In genomic region chr10:64075944-64076343, GRCm38 (mm10) we compare ENCODE assay signal across 10 mouse cellular contexts. TPM values are rescaled to one million over a fixed set of nuclear protein-coding genes. Genes with fewer than 3 reads are reported as not detected.
DNase-seq lines count a peak whose midpoint lies in the region; ATAC-seq and TF ChIP-seq lines count a peak whose summit lies in the region.
"Had no signal": no experiment of that assay in that cellular context is flagged by ENCODE, and none has a peak within 500 bp of the region (broad histone marks: within the 10 kb centered on the region; RNA-seq: fewer than 3 reads in every experiment).

No protein-coding gene starts in this region.

- 43% methylated on average over 5 of the region's 5 CpGs for WGBS in midbrain, embryonic 13.5 days
- WGBS in midbrain, embryonic 11.5 days = 37% methylated on average over 5 of the region's 5 CpGs
- WGBS in midbrain, postnatal 0 days = 34% methylated on average over 5 of the region's 5 CpGs

- no peaks in the 10 kb centered on the region for H3K27me3 ChIP-seq in midbrain, embryonic 13.5 days
- no peaks in the 10 kb centered on the region for H3K27me3 ChIP-seq in midbrain, embryonic 11.5 days (ENCODE audit: control insufficient read depth, insufficient read depth, low read length)
- no peaks in the 10 kb centered on the region for H3K27me3 ChIP-seq in midbrain, postnatal 0 days (ENCODE audit: insufficient read depth, low read length)
- H3K27me3 ChIP-seq: midbrain, embryonic 12.5 days had no signal

- peak overlapping the region; percentile 21 for H3K4me2 ChIP-seq in midbrain, embryonic 13.5 days (replicated peaks)
- H3K4me2 ChIP-seq in midbrain, embryonic 11.5 days = no peak overlapping the region
- H3K4me2 ChIP-seq in midbrain, postnatal 0 days (ENCODE audit: low read depth, low read length, poor library complexity, severe bottlenecking) = peak overlapping the region; percentile 37

- peaks cover 12% of the 10 kb centered on the region for H3K4me1 ChIP-seq in midbrain, embryonic 13.5 days (replicated peaks)
- 0 out of 2 replicates have a peak, but pooled peaks cover 3% of the 10 kb centered on the region for H3K4me1 ChIP-seq in midbrain, embryonic 11.5 days (ENCODE audit: control insufficient read depth, insufficient read depth, low read length)
- H3K4me1 ChIP-seq in midbrain, postnatal 0 days (ENCODE audit: insufficient read depth, low read length) = 0 out of 2 replicates have a peak, but pooled peaks cover 7% of the 10 kb centered on the region

- H3K36me3 ChIP-seq in midbrain, embryonic 13.5 days = no peaks in the 10 kb centered on the region
- no peaks in the 10 kb centered on the region for H3K36me3 ChIP-seq in midbrain, embryonic 11.5 days (ENCODE audit: control insufficient read depth, insufficient read depth, low read length)
- H3K36me3 ChIP-seq in midbrain, postnatal 0 days (ENCODE audit: insufficient read depth, low read length) = no peaks in the 10 kb centered on the region
- H3K36me3 ChIP-seq: midbrain, embryonic 12.5 days had no signal

- intact Hi-C loops in heart, postnatal 14 days (cut with DNase I) = no loop called here

- H3K9me3 ChIP-seq in midbrain, embryonic 13.5 days = no peaks in the 10 kb centered on the region
- H3K9me3 ChIP-seq in midbrain, embryonic 11.5 days (ENCODE audit: control insufficient read depth, low read length) = no peaks in the 10 kb centered on the region
- H3K9me3 ChIP-seq in midbrain, postnatal 0 days (ENCODE audit: low read length) = no peaks in the 10 kb centered on the region
- H3K9me3 ChIP-seq: midbrain, embryonic 12.5 days had no signal

- H3K9ac ChIP-seq in midbrain, embryonic 13.5 days (replicated peaks) = no peak overlapping the region
- no peak overlapping the region for H3K9ac ChIP-seq in midbrain, embryonic 11.5 days (ENCODE audit: low read length)
- H3K9ac ChIP-seq in midbrain, postnatal 0 days (replicated peaks; ENCODE audit: low read length, poor library complexity, severe bottlenecking) = no peak overlapping the region
- H3K9ac ChIP-seq: midbrain, embryonic 12.5 days had no signal

- TF ChIP-seq CTCF in midbrain, postnatal 0 days (IDR thresholded peaks at IDR 0.05) = no peak

- no peak for DNase-seq in midbrain, embryonic 11.5 days (ENCODE audit: low spot score, missing footprints)
- DNase-seq in cerebellum, postnatal 25 days = peak; percentile 48 to 68
- DNase-seq in heart, postnatal 14 days = peak; percentile 38 to 49
- DNase-seq in midbrain, postnatal 0 days (ENCODE audit: low spot score) = peak; percentile 53
- no peak for DNase-seq in spleen, postnatal 10 days (ENCODE audit: low spot score in 2 of 2)
- DNase-seq in spleen, postnatal 36 days (ENCODE audit: low spot score in 2 of 2) = no peak
- no peak for DNase-seq in spleen, adult 18-20 months

- ATAC-seq in midbrain, embryonic 13.5 days = no peak
- ATAC-seq in midbrain, embryonic 11.5 days (ENCODE audit: low FRiP score) = no peak
- 0 out of 2 replicates have a peak, but pooled peaks have one; percentile 54 for ATAC-seq in midbrain, postnatal 0 days (ENCODE audit: low FRiP score)

- H3K27ac ChIP-seq in midbrain, embryonic 13.5 days = no peak overlapping the region
- no peak overlapping the region for H3K27ac ChIP-seq in midbrain, embryonic 11.5 days (ENCODE audit: low read depth, low read length)
- H3K27ac ChIP-seq in midbrain, postnatal 0 days (ENCODE audit: low read depth, low read length) = no peak overlapping the region
- H3K27ac ChIP-seq: midbrain, embryonic 12.5 days had no signal

- H3K4me3 ChIP-seq in midbrain, embryonic 13.5 days (replicated peaks) = no peak overlapping the region
- no peak overlapping the region for H3K4me3 ChIP-seq in midbrain, embryonic 11.5 days (ENCODE audit: low read depth, low read length)
- no peak overlapping the region for H3K4me3 ChIP-seq in midbrain, postnatal 0 days (ENCODE audit: low read depth, low read length)
- H3K4me3 ChIP-seq: midbrain, embryonic 12.5 days had no signal

RNA-seq across cellular contexts. Expression of gene Lrrtm3, which starts 14.1 kb away (rescaled TPM):
- polyA plus RNA-seq in midbrain, embryonic 13.5 days (2015; fragmentation: Nextera tagmentation; extraction: Ambion mirVana) = 16.9 and 17.3 TPM in 2 replicates
- 2.1 and 2.6 TPM in 2 replicates for polyA plus RNA-seq in midbrain, embryonic 11.5 days (2014; fragmentation: Nextera tagmentation; extraction: Ambion mirVana)
- total RNA-seq in heart, postnatal 14 days (2021) = under 1 TPM; 0.59 to 0.62 TPM
- 45.2 and 50.9 TPM in 2 replicates for total RNA-seq in midbrain, postnatal 0 days (2014; rRNA removed)
- polyA plus RNA-seq in midbrain, postnatal 0 days (2015; fragmentation: Nextera tagmentation; extraction: Ambion mirVana) = 41.0 and 44.3 TPM in 2 replicates
- total RNA-seq: hematopoietic stem cell, adult 5-6 weeks had no signal

Comparison
In these comparisons a context has a peak if more than half of its experiments do, and no peak if none do; other contexts are left out.
1. DNase-seq: peak in cerebellum, postnatal 25 days (2 of 2), heart, postnatal 14 days (2 of 2) and midbrain, postnatal 0 days (single experiment); none in midbrain, embryonic 11.5 days (single experiment), spleen, postnatal 10 days (0 of 2), spleen, postnatal 36 days (0 of 2) and spleen, adult 18-20 months (0 of 2).